Mouse (Mus musculus) CH12.LX (cell line): ENCODE results near the gene Bnc2. TPM values are rescaled to one million over a fixed set of nuclear protein-coding genes. Genes with fewer than 3 reads are reported as not detected.

Experiments
- DNase-seq: peaks from one replicate; pipeline ENCODE4 v3.0.0-alpha.2; 2013; ENCODE audit errors: extremely low read depth
- H3K27ac ChIP-seq: 2 replicates; pipeline ENCODE4 v1.5.1; 2012; ENCODE audit warnings: low read depth, mild to moderate bottlenecking, control low read depth, moderate library complexity; ENCODE audit not compliant: insufficient read depth
- H3K27me3 ChIP-seq: replicated peaks from 2 replicates; pipeline ENCODE3; 2012; ENCODE audit warnings: inconsistent platforms
- H3K36me3 ChIP-seq, 2 experiments: replicated peaks in 1 of 2; 2 replicates each; pipeline versions ENCODE3 to v1.6.1; 2012; ENCODE audit warnings: inconsistent platforms in 1 of 2, low read length in 1 of 2, mild to moderate bottlenecking in 1 of 2, mixed read lengths in 1 of 2, moderate library complexity in 1 of 2; ENCODE audit not compliant: control insufficient read depth in 1 of 2, insufficient read depth in 1 of 2
- H3K4me1 ChIP-seq, 2 experiments: 2 replicates each; pipeline ENCODE4 v1.6.1; 2012; ENCODE audit warnings: inconsistent platforms in 1 of 2, moderate library complexity in 1 of 2; ENCODE audit not compliant: insufficient read depth in 2 of 2, control insufficient read depth in 1 of 2
- H3K4me2 ChIP-seq: 2 replicates; pipeline ENCODE4 v1.6.1; 2012; ENCODE audit warnings: low read depth, mild to moderate bottlenecking, control low read depth; ENCODE audit not compliant: poor library complexity, insufficient read depth, severe bottlenecking
- H3K4me3 ChIP-seq, 3 experiments: fragments of 150-350 bp in 1 of 3; sonication (generic) in 1 of 3; replicated peaks in 1 of 3; 2 replicates each; pipeline versions ENCODE3 to v1.5.1; 2011 to 2012; ENCODE audit warnings: low read depth in 2 of 3, low read length in 2 of 3, mild to moderate bottlenecking in 2 of 3, moderate library complexity in 2 of 3, control low read depth in 1 of 3, improper control_type of control experiment in 1 of 3, inconsistent platforms in 1 of 3, mixed read lengths in 1 of 3; ENCODE audit not compliant: poor library complexity in 1 of 3
- H3K79me2 ChIP-seq: replicated peaks from 2 replicates; pipeline ENCODE4 v1.6.1; 2012; ENCODE audit warnings: mild to moderate bottlenecking, moderate library complexity; ENCODE audit not compliant: control insufficient read depth, poor library complexity, insufficient read depth, severe bottlenecking; ENCODE audit errors: extremely low read depth
- H3K9ac ChIP-seq: 2 replicates; pipeline ENCODE4 v1.6.1; 2012; ENCODE audit warnings: low read depth, mild to moderate bottlenecking, control low read depth, moderate library complexity; ENCODE audit not compliant: insufficient read depth
- H3K9me3 ChIP-seq: replicated peaks from 2 replicates; pipeline ENCODE3; 2012; ENCODE audit warnings: low read length, inconsistent platforms, mixed read lengths
- CHD2 ChIP-seq: IDR thresholded peaks from 2 replicates; pipeline ENCODE4 v1.6.1; 2011; ENCODE audit warnings: low read length, improper control_type of control experiment
- CTCF ChIP-seq, 2 experiments: IDR thresholded peaks in 1 of 2; conservative IDR thresholded peaks in 1 of 2; 2 replicates each; pipeline ENCODE4 v1.5.1; 2011 to 2012; ENCODE audit warnings: low read depth in 2 of 2, low read length in 2 of 2, improper control_type of control experiment in 1 of 2, inconsistent platforms in 1 of 2, mild to moderate bottlenecking in 1 of 2, moderate library complexity in 1 of 2
- EP300 ChIP-seq: IDR thresholded peaks from 2 replicates; pipeline ENCODE4 v1.6.1; 2011; ENCODE audit warnings: low read length, improper control_type of control experiment
- ETS1 ChIP-seq: conservative IDR thresholded peaks from 2 replicates; pipeline ENCODE4 v1.6.1; 2012; ENCODE audit warnings: low read depth, mild to moderate bottlenecking, inconsistent platforms, low read length, improper control_type of control experiment, moderate library complexity
- GABPA ChIP-seq: IDR thresholded peaks from 2 replicates; pipeline ENCODE4 v1.6.1; 2012; ENCODE audit warnings: low read depth, low read length, improper control_type of control experiment, inconsistent platforms; ENCODE audit not compliant: insufficient replicate concordance
- MAFK ChIP-seq: IDR thresholded peaks from 2 replicates; pipeline ENCODE4 v1.6.1; 2011; ENCODE audit warnings: low read length, improper control_type of control experiment; ENCODE audit not compliant: insufficient replicate concordance
- MXI1 ChIP-seq: IDR thresholded peaks from 2 replicates; pipeline ENCODE4 v1.6.1; 2011; ENCODE audit warnings: mild to moderate bottlenecking, low read depth, low read length, improper control_type of control experiment
- NELFE ChIP-seq: IDR thresholded peaks from 2 replicates; pipeline ENCODE4 v1.6.1; 2011; ENCODE audit warnings: low read depth, low read length, improper control_type of control experiment
- NRF1 ChIP-seq: IDR thresholded peaks from 2 replicates; pipeline ENCODE4 v1.6.1; 2014; ENCODE audit warnings: low read depth, mild to moderate bottlenecking, inconsistent platforms, low read length, improper control_type of control experiment, moderate library complexity
- PAX5 ChIP-seq: IDR thresholded peaks from 2 replicates; pipeline ENCODE4 v1.6.1; 2012; ENCODE audit warnings: low read length, inconsistent platforms, mixed read lengths
- POLR2A ChIP-seq: IDR thresholded peaks from 2 replicates; pipeline ENCODE4 v1.6.1; 2011; ENCODE audit warnings: low read depth, mild to moderate bottlenecking, improper control_type of control experiment, low read length
- POLR2AphosphoS2 ChIP-seq: IDR thresholded peaks from 2 replicates; pipeline ENCODE4 v1.6.1; 2011; ENCODE audit warnings: low read depth, low read length, improper control_type of control experiment
- RCOR1 ChIP-seq: conservative IDR thresholded peaks from 2 replicates; pipeline ENCODE4 v1.6.1; 2012; ENCODE audit warnings: low read depth, mild to moderate bottlenecking, inconsistent platforms, low read length, improper control_type of control experiment
- SIN3A ChIP-seq: IDR thresholded peaks from 2 replicates; pipeline ENCODE4 v1.6.1; 2012; ENCODE audit warnings: low read length, improper control_type of control experiment, inconsistent platforms
- SMC3 ChIP-seq: IDR thresholded peaks from 2 replicates; pipeline ENCODE4 v1.6.1; 2011; ENCODE audit warnings: low read depth, low read length, improper control_type of control experiment
- UBTF ChIP-seq: IDR thresholded peaks from 2 replicates; pipeline ENCODE4 v1.6.1; 2012; ENCODE audit warnings: low read depth, mild to moderate bottlenecking, inconsistent platforms, low read length, improper control_type of control experiment, moderate library complexity
- USF2 ChIP-seq: conservative IDR thresholded peaks from 2 replicates; pipeline ENCODE4 v1.6.1; 2011; ENCODE audit warnings: low read depth, low read length, improper control_type of control experiment
- ZC3H11A ChIP-seq: IDR thresholded peaks from 2 replicates; pipeline ENCODE4 v1.6.1; 2012; ENCODE audit warnings: low read depth, mild to moderate bottlenecking, inconsistent platforms, low read length, improper control_type of control experiment
- ZKSCAN1 ChIP-seq: IDR thresholded peaks from 2 replicates; pipeline ENCODE4 v1.6.1; 2012; ENCODE audit warnings: low read depth, inconsistent platforms, low read length, improper control_type of control experiment, borderline replicate concordance
- ZNF384 ChIP-seq: IDR thresholded peaks from 2 replicates; pipeline ENCODE4 v1.6.1; 2012; ENCODE audit warnings: low read depth, low read length, improper control_type of control experiment, inconsistent platforms
- dilution Hi-C: fragments of 300-500 bp; cut with MboI; formaldehyde crosslinking; loops from 2 replicates; pipeline ENCODE4 v1.14.3; 2020; ENCODE audit warnings: low sequenced_read_pairs; ENCODE audit not compliant: extremely low pct_unique_long_range_greater_than_20kb, extremely low pct_ligation_motif_present
- in situ Hi-C: fragments of 300-500 bp; cut with MboI; formaldehyde crosslinking; loops from 3 replicates; pipeline ENCODE4 v1.14.3; 2019; ENCODE audit warnings: low sequenced_read_pairs, low pct_ligation_motif_present, low pct_unique_long_range_greater_than_20kb, mixed read lengths
- polyA plus RNA-seq: library from polyadenylated mRNA; unstranded; fragments of >175 nt; gene quantifications from 2 replicates; pipeline ENCODE4 v1.2.1, GENCODE M21; 2012; ENCODE audit warnings: low read depth; ENCODE audit not compliant: insufficient read length
- total RNA-seq, 2 experiments: library from RNA; depleted of rRNA; stranded (reverse); fragments of 300-350 nt in 1 of 2; fragments of >200 nt in 1 of 2; gene quantifications; 2 replicates each; pipeline ENCODE4 v1.2.3; 2012 to 2014

Gene Bnc2
- total and polyA plus RNA-seq, 3 experiments, result not detected

GRCm38 (mm10) chr4:84507551-84507950 lies 167.5 kb downstream of the Bnc2 start:
- H3K36me3 ChIP-seq, result no peaks in the 10 kb centered on the region

GRCm38 (mm10) chr4:84502581-84503269 lies 172.3 kb downstream of the Bnc2 start:
- H3K4me3 ChIP-seq, result no peak overlapping the region
- no peak for TF ChIP-seq ETS1
- TF ChIP-seq EP300, result no peak
- no peak for TF ChIP-seq GABPA
- TF ChIP-seq ZKSCAN1, result no peak
- DNase-seq, result no peak
- no peak overlapping the region for H3K9ac ChIP-seq
- in situ Hi-C loops, result no loop called here
- dilution Hi-C loops, result no loop called here
- H3K9me3 ChIP-seq, result peaks cover 53% of the 10 kb centered on the region
- H3K4me2 ChIP-seq, result no peak overlapping the region
- H3K79me2 ChIP-seq, result no peaks in the 10 kb centered on the region
- no peaks in the 10 kb centered on the region for H3K27me3 ChIP-seq
- no peak overlapping the region for H3K27ac ChIP-seq
- no peaks in the 10 kb centered on the region for H3K36me3 ChIP-seq
- no peaks in the 10 kb centered on the region for H3K4me1 ChIP-seq

More at GRCm38 (mm10) chr4:84507551-84507950, 167.5 kb downstream of the Bnc2 start:
- no peak overlapping the region for H3K4me3 ChIP-seq
- H3K79me2 ChIP-seq, result no peaks in the 10 kb centered on the region
- H3K27me3 ChIP-seq, result no peaks in the 10 kb centered on the region
- H3K9me3 ChIP-seq, result peaks cover 56% of the 10 kb centered on the region
- dilution Hi-C loops (no loop called here), in situ Hi-C loops (no loop called here)
- no peak for DNase-seq
- TF ChIP-seq NELFE (no peak), MXI1 (no peak), SIN3A (no peak), ZNF384 (no peak), ZKSCAN1 (no peak), CHD2 (no peak), NRF1 (no peak), POLR2A (no peak), EP300 (no peak), UBTF (no peak), SMC3 (no peak), USF2 (no peak), POLR2AphosphoS2 (no peak), ZC3H11A (no peak), MAFK (no peak), CTCF (conservative IDR thresholded peaks at IDR 0.05 in 1 of 2, IDR thresholded peaks at IDR 0.05 in 1 of 2; ENCODE audit: low read depth in 2 of 2, low read length in 2 of 2) (no peak), PAX5 (no peak), RCOR1 (no peak)
- H3K4me2 ChIP-seq, result no peak overlapping the region
- H3K9ac ChIP-seq, result no peak overlapping the region
- H3K27ac ChIP-seq, result no peak overlapping the region
- H3K4me1 ChIP-seq, result no peaks in the 10 kb centered on the region
